Mouse (Mus musculus): ENCODE data around the gene C2. TPM values are rescaled to one million over a fixed set of nuclear protein-coding genes. Genes with fewer than 3 reads are reported as not detected.
"Not testable (repeated sequence)": the region's sequence is repeated elsewhere in the genome, so short reads cannot be mapped to it uniquely, and the experiment has no call there.

The C2 gene
- total and polyA plus RNA-seq, 3 experiments, result 2.3 to 25.9 (median 2.5) TPM

DNA sequence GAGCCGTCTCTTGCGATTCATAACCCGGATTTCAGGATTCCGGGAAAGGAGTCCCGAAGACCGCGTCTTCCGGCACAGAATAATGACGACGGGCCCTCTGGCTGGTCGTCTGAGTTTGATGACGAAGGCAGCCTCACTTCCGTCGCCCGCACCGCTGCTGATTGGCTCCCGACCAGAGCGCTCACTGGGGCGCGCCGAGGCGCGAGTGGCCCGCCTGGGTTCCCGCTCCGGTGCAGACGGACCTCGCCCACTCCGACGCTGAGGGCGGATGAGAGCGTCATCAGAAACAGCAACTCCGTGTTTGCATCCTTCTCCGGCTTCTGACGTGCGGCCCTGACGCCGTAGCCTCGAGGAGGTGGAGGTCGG lies 61.2 kb downstream of the C2 start, which contains the start of the genes Stk19 and Dxo:
Gene Stk19 (minus strand): TSS at position 90 of the 366 bp plus-strand sequence.
Gene Dxo (plus strand): TSS at position 164 of the 366 bp plus-strand sequence.
- H3K9me3 ChIP-seq (replicated peaks), result no peaks in the 10 kb centered on the region

DNA sequence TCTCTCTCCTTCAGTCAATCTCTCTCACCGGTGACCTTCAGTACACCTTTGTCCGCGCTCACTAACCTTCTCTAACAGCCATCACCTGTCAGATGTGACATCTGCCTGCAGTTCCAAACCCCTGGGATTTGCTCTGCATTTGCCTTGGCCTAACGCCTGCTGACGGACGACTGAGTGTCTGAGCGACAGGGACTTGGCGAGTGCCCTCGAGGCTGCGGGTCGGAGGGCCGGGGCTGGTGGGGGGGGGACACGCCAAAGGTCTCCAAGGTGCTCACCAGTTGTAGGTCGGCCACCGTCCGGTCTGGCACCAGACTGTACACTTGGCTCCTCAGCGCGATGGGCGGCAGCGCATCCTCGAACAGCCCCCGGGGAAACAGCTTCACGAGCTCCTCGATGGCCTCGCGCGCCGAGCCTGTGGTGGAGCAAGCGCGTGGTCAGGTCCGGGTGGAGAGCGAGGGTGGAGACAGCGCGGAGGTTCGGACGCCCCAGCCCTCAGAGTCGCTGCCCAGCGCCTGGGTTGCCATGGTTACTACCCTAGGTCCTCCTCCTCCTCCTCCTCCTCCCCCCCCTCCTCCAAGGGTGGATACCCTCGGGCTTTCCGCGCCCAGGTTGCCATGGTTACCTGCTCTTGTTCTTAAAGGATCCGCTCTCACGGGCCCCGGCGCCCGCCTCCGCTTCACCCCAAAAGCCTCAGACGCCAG lies 61.8 kb downstream of the C2 start:
- H3K27me3 ChIP-seq (ENCODE audit: insufficient read depth, low read length), result no peaks in the 10 kb centered on the region
- peaks cover 54% of the 10 kb centered on the region for H3K4me1 ChIP-seq (ENCODE audit: insufficient read depth, low read depth, low read length)
- ATAC-seq (ENCODE audit: extremely low read depth, insufficient number of reproducible peaks, low FRiP score, poor library complexity, severe bottlenecking), result peak; percentile 62
- H3K36me3 ChIP-seq (replicated peaks), result peaks cover 80% of the 10 kb centered on the region
- no peak for TF ChIP-seq TAL1 (conservative IDR thresholded peaks at IDR 0.05; ENCODE audit: low read depth, low read length)
- TF ChIP-seq CTCF (IDR thresholded peaks at IDR 0.05; ENCODE audit: low read depth, low read length), result no peak
- no peak for TF ChIP-seq POLR2AphosphoS5 (IDR thresholded peaks at IDR 0.05; ENCODE audit: insufficient replicate concordance, low read depth, low read length)
- TF ChIP-seq GATA2 (IDR thresholded peaks at IDR 0.05; ENCODE audit: borderline replicate concordance, low read depth, low read length), result no peak
- TF ChIP-seq GATA1 (IDR thresholded peaks at IDR 0.05; ENCODE audit: borderline replicate concordance, low read length), result no peak
- H3K9me3 ChIP-seq (replicated peaks), result no peaks in the 10 kb centered on the region
- DNase-seq (ENCODE audit: low spot score), result peak; percentile 86
- peak overlapping the region; percentile 97 for H3K4me3 ChIP-seq (ENCODE audit: low read depth, low read length)

More for the DNA sequence above, 61.2 kb downstream of the C2 start, which contains the start of the genes Stk19 and Dxo:
- peaks cover 83% of the 10 kb centered on the region for H3K36me3 ChIP-seq (replicated peaks)
- DNase-seq (ENCODE audit: low spot score), result peak; percentile 100
- no peak for TF ChIP-seq POLR2AphosphoS5 (IDR thresholded peaks at IDR 0.05; ENCODE audit: insufficient replicate concordance, low read depth, low read length)
- TF ChIP-seq GATA2 (IDR thresholded peaks at IDR 0.05; ENCODE audit: borderline replicate concordance, low read depth, low read length), result no peak
- TF ChIP-seq GATA1 (IDR thresholded peaks at IDR 0.05; ENCODE audit: borderline replicate concordance, low read length), result no peak
- peak; percentile 96 for ATAC-seq (ENCODE audit: extremely low read depth, insufficient number of reproducible peaks, low FRiP score, poor library complexity, severe bottlenecking)
- peaks cover 60% of the 10 kb centered on the region for H3K4me1 ChIP-seq (ENCODE audit: insufficient read depth, low read depth, low read length)
- H3K27me3 ChIP-seq (ENCODE audit: insufficient read depth, low read length), result no peaks in the 10 kb centered on the region
- H3K4me3 ChIP-seq (ENCODE audit: low read depth, low read length), result peak within 1 kb of the TSS; percentile 97

DNA sequence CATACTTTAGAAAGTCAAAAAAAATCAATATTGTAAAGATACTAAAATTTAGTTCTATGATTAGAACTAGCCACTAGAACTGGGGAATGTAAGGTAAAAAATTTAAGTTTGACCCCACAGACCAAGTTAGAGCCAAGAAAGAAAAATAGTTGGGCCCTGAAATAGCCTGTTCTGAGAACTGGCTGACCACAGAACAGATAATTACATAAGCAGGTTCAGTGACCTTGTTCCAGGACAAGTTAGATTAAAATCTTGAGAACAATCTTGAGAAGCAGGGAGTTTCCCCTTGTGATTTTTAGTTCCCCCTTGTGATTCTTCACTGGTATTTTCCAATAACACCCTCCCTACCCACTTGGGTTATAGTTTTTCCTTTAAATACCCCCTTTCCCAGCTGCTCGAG lies 67.3 kb downstream of the C2 start:
- H3K27me3 ChIP-seq (ENCODE audit: insufficient read depth, low read length); H3K9me3 ChIP-seq (replicated peaks); DNase-seq (ENCODE audit: low spot score); ATAC-seq (ENCODE audit: extremely low read depth, insufficient number of reproducible peaks, low FRiP score, poor library complexity, severe bottlenecking); H3K4me1 ChIP-seq (ENCODE audit: insufficient read depth, low read depth, low read length); H3K4me3 ChIP-seq (ENCODE audit: low read depth, low read length): not testable (repeated sequence)
- H3K36me3 ChIP-seq (replicated peaks), result peaks cover 87% of the 10 kb centered on the region

DNA sequence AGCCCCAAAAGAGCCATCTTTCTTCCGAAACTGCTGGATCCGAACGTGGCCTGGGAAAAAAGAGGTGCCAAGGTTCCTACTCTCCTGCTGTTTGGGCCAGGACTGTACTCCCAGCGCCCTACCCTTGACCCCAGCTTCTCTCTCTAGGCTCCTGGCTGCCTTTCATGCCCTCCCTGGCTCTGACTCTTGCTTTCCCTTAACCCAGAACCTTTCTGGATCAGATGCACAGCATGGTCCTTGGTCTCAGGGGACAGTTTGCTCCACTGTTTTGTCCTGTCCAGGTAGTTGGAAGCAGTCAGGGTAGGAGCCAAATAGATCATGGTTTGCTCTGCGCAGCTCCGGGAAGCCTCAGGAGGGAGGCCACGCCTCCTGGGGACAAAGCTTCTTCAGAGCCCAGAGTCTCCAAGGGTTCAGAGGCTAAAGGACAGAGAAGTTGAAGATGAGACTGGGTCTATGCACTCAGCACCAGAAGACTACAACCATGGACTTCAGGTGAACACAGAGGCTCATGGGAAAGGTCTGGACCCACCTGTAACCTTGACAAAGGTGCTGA lies 83.2 kb downstream of the C2 start:
- DNase-seq (ENCODE audit: low spot score), result no peak
- peaks cover 30% of the 10 kb centered on the region for H3K27me3 ChIP-seq (ENCODE audit: insufficient read depth, low read length)
- ATAC-seq (ENCODE audit: extremely low read depth, insufficient number of reproducible peaks, low FRiP score, poor library complexity, severe bottlenecking), result no peak
- no peak overlapping the region for H3K4me3 ChIP-seq (ENCODE audit: low read depth, low read length)
- H3K36me3 ChIP-seq (replicated peaks), result no peaks in the 10 kb centered on the region
- no peaks in the 10 kb centered on the region for H3K4me1 ChIP-seq (ENCODE audit: insufficient read depth, low read depth, low read length)
- TF ChIP-seq TAL1 (conservative IDR thresholded peaks at IDR 0.05; ENCODE audit: low read depth, low read length), result no peak
- no peak for TF ChIP-seq POLR2AphosphoS5 (IDR thresholded peaks at IDR 0.05; ENCODE audit: insufficient replicate concordance, low read depth, low read length)
- TF ChIP-seq GATA1 (IDR thresholded peaks at IDR 0.05; ENCODE audit: borderline replicate concordance, low read length), result no peak
- TF ChIP-seq CTCF (IDR thresholded peaks at IDR 0.05; ENCODE audit: low read depth, low read length), result no peak
- TF ChIP-seq GATA2 (IDR thresholded peaks at IDR 0.05; ENCODE audit: borderline replicate concordance, low read depth, low read length), result no peak
- H3K9me3 ChIP-seq (replicated peaks), result no peaks in the 10 kb centered on the region

DNA sequence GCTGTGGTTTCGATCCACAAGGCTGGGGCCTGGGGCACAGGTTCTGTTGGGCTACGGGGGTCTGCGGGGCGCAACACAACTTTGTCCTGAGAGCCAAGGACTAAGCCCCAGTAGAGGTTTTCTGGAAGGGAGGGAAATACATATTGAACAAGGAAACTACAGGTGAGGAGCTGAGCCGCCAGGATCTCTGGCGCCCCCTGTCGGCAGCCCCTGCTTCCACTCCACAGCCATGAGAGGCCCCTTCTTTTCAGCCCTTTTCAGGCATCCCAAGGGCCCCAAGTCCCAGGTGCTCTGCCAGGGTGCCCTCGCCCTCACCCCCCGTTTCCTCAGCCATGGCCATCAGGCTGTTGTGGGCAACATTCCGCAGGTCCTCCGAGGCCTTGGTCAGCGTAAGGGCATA lies 84.3 kb downstream of the C2 start:
- not testable (repeated sequence) for H3K36me3 ChIP-seq (replicated peaks); H3K4me1 ChIP-seq (ENCODE audit: insufficient read depth, low read depth, low read length); ATAC-seq (ENCODE audit: extremely low read depth, insufficient number of reproducible peaks, low FRiP score, poor library complexity, severe bottlenecking); H3K4me3 ChIP-seq (ENCODE audit: low read depth, low read length); H3K9me3 ChIP-seq (replicated peaks)
- peaks cover 29% of the 10 kb centered on the region for H3K27me3 ChIP-seq (ENCODE audit: insufficient read depth, low read length)
- DNase-seq (ENCODE audit: low spot score), result peak; percentile 51
- TF ChIP-seq CTCF (IDR thresholded peaks at IDR 0.05; ENCODE audit: low read depth, low read length), result peak; percentile 84

Other genes starting within 250 kb of the C2 start
Only the 20 nearest of the 37 such genes appear.
- not detected in 2 replicates for gene Cyp21a1, start 93.7 kb downstream of the C2 start, total RNA-seq (2014; fragmentation: Nextera tagmentation)
- not detected in 2 replicates for gene Cyp21a1, start 93.7 kb downstream of the C2 start, total RNA-seq (2017)
- gene Cyp21a1, start 93.7 kb downstream of the C2 start, polyA plus RNA-seq (2012), result not detected in 2 replicates
- gene Stk19, start 61.3 kb downstream of the C2 start, total RNA-seq (2014; fragmentation: Nextera tagmentation), result 16.6 and 33.4 TPM in 2 replicates
- 19.6 and 23.1 TPM in 2 replicates for gene Stk19, start 61.3 kb downstream of the C2 start, total RNA-seq (2017)
- gene Stk19, start 61.3 kb downstream of the C2 start, polyA plus RNA-seq (2012), result 47.6 and 50.2 TPM in 2 replicates
- 25.4 and 27.7 TPM in 2 replicates for gene Dxo, start 61.2 kb downstream of the C2 start, total RNA-seq (2014; fragmentation: Nextera tagmentation)
- 18.2 and 22.7 TPM in 2 replicates for gene Dxo, start 61.2 kb downstream of the C2 start, total RNA-seq (2017)
- 58.7 and 70.5 TPM in 2 replicates for gene Dxo, start 61.2 kb downstream of the C2 start, polyA plus RNA-seq (2012)
- gene Skiv2l, start 48.1 kb downstream of the C2 start, total RNA-seq (2014; fragmentation: Nextera tagmentation), result 25.8 and 37.9 TPM in 2 replicates
- 43.6 and 45.3 TPM in 2 replicates for gene Skiv2l, start 48.1 kb downstream of the C2 start, total RNA-seq (2017)
- gene Skiv2l, start 48.1 kb downstream of the C2 start, polyA plus RNA-seq (2012), result 48.8 and 54.7 TPM in 2 replicates
- 66.0 and 86.9 TPM in 2 replicates for gene Nelfe, start 47.9 kb downstream of the C2 start, total RNA-seq (2014; fragmentation: Nextera tagmentation)
- 36.9 and 40.4 TPM in 2 replicates for gene Nelfe, start 47.9 kb downstream of the C2 start, total RNA-seq (2017)
- gene Nelfe, start 47.9 kb downstream of the C2 start, polyA plus RNA-seq (2012), result 278 and 284 TPM in 2 replicates
- not detected in 2 replicates for gene Cfb, start 35.7 kb downstream of the C2 start, total RNA-seq (2014; fragmentation: Nextera tagmentation)
- gene Cfb, start 35.7 kb downstream of the C2 start, total RNA-seq (2017), result not detected in 2 replicates
- gene Cfb, start 35.7 kb downstream of the C2 start, polyA plus RNA-seq (2012), result not detected in 2 replicates
- 5.4 and 6.1 TPM in 2 replicates for gene Zbtb12, start 18.8 kb downstream of the C2 start, total RNA-seq (2014; fragmentation: Nextera tagmentation)
- gene Zbtb12, start 18.8 kb downstream of the C2 start, total RNA-seq (2017), result 3.1 and 4.4 TPM in 2 replicates
- gene Zbtb12, start 18.8 kb downstream of the C2 start, polyA plus RNA-seq (2012), result 20.4 and 22.7 TPM in 2 replicates
- not detected in 2 replicates for gene Gm20547, start 16.2 kb downstream of the C2 start, total RNA-seq (2014; fragmentation: Nextera tagmentation)
- gene Gm20547, start 16.2 kb downstream of the C2 start, total RNA-seq (2017), result not detected in 2 replicates
- gene Gm20547, start 16.2 kb downstream of the C2 start, polyA plus RNA-seq (2012), result not detected in 2 replicates
- gene Ehmt2, start 204 bp upstream of the C2 start, total RNA-seq (2014; fragmentation: Nextera tagmentation), result 123 and 126 TPM in 2 replicates
- gene Ehmt2, start 204 bp upstream of the C2 start, total RNA-seq (2017), result 94.4 and 108 TPM in 2 replicates
- gene Ehmt2, start 204 bp upstream of the C2 start, polyA plus RNA-seq (2012), result 346 and 451 TPM in 2 replicates
- gene Slc44a4, start 16.2 kb upstream of the C2 start, total RNA-seq (2014; fragmentation: Nextera tagmentation), result not detected in 2 replicates
- gene Slc44a4, start 16.2 kb upstream of the C2 start, total RNA-seq (2017), result 0.06 TPM in 1 of 2 replicates, not detected in the other
- not detected in 2 replicates for gene Slc44a4, start 16.2 kb upstream of the C2 start, polyA plus RNA-seq (2012)
- 11.6 and 12.6 TPM in 2 replicates for gene Neu1, start 33.0 kb upstream of the C2 start, total RNA-seq (2014; fragmentation: Nextera tagmentation)
- 17.2 and 19.7 TPM in 2 replicates for gene Neu1, start 33.0 kb upstream of the C2 start, total RNA-seq (2017)
- gene Neu1, start 33.0 kb upstream of the C2 start, polyA plus RNA-seq (2012), result 9.2 and 12.0 TPM in 2 replicates
- gene Hspa1b, start 61.0 kb upstream of the C2 start, total RNA-seq (2014; fragmentation: Nextera tagmentation), result 0.24 TPM in 1 of 2 replicates, not detected in the other
- 0.11 and 0.35 TPM in 2 replicates for gene Hspa1b, start 61.0 kb upstream of the C2 start, total RNA-seq (2017)
- 0.93 and 0.94 TPM in 2 replicates for gene Hspa1b, start 61.0 kb upstream of the C2 start, polyA plus RNA-seq (2012)
- gene Gm20481, start 71.6 kb upstream of the C2 start, total RNA-seq (2014; fragmentation: Nextera tagmentation), result not detected in 2 replicates
- 0.44 TPM in 1 of 2 replicates, not detected in the other for gene Gm20481, start 71.6 kb upstream of the C2 start, total RNA-seq (2017)
- gene Gm20481, start 71.6 kb upstream of the C2 start, polyA plus RNA-seq (2012), result not detected in 2 replicates
- gene Hspa1a, start 73.9 kb upstream of the C2 start, total RNA-seq (2014; fragmentation: Nextera tagmentation), result not detected in 2 replicates
- gene Hspa1a, start 73.9 kb upstream of the C2 start, total RNA-seq (2017), result 0.06 TPM in 1 of 2 replicates, not detected in the other
- gene Hspa1a, start 73.9 kb upstream of the C2 start, polyA plus RNA-seq (2012), result 0.18 and 0.22 TPM in 2 replicates
- not detected in 2 replicates for gene Hspa1l, start 74.4 kb upstream of the C2 start, total RNA-seq (2014; fragmentation: Nextera tagmentation)
- 0.05 and 0.12 TPM in 2 replicates for gene Hspa1l, start 74.4 kb upstream of the C2 start, total RNA-seq (2017)
- not detected in 2 replicates for gene Hspa1l, start 74.4 kb upstream of the C2 start, polyA plus RNA-seq (2012)
- 195 and 218 TPM in 2 replicates for gene Lsm2, start 83.6 kb upstream of the C2 start, total RNA-seq (2014; fragmentation: Nextera tagmentation)
- gene Lsm2, start 83.6 kb upstream of the C2 start, total RNA-seq (2017), result 65.8 and 71.9 TPM in 2 replicates
- gene Lsm2, start 83.6 kb upstream of the C2 start, polyA plus RNA-seq (2012), result 239 and 263 TPM in 2 replicates
- gene Vars, start 102.7 kb upstream of the C2 start, total RNA-seq (2014; fragmentation: Nextera tagmentation), result 262 and 289 TPM in 2 replicates
- 99.3 and 130 TPM in 2 replicates for gene Vars, start 102.7 kb upstream of the C2 start, total RNA-seq (2017)
- 1,339 and 1,437 TPM in 2 replicates for gene Vars, start 102.7 kb upstream of the C2 start, polyA plus RNA-seq (2012)
- 0.53 and 0.60 TPM in 2 replicates for gene Vwa7, start 118.3 kb upstream of the C2 start, total RNA-seq (2014; fragmentation: Nextera tagmentation)
- 3.5 TPM in 2 replicates for gene Vwa7, start 118.3 kb upstream of the C2 start, total RNA-seq (2017)
- gene Vwa7, start 118.3 kb upstream of the C2 start, polyA plus RNA-seq (2012), result 1.5 TPM in 2 replicates
- 35.3 and 35.5 TPM in 2 replicates for gene Sapcd1, start 129.8 kb upstream of the C2 start, total RNA-seq (2014; fragmentation: Nextera tagmentation)
- 156 and 206 TPM in 2 replicates for gene Sapcd1, start 129.8 kb upstream of the C2 start, total RNA-seq (2017)
- gene Sapcd1, start 129.8 kb upstream of the C2 start, polyA plus RNA-seq (2012), result 90.0 and 101 TPM in 2 replicates
- gene Msh5, start 148.5 kb upstream of the C2 start, total RNA-seq (2014; fragmentation: Nextera tagmentation), result 41.7 and 45.5 TPM in 2 replicates
- 11.8 and 12.4 TPM in 2 replicates for gene Msh5, start 148.5 kb upstream of the C2 start, total RNA-seq (2017)
- 11.3 and 11.5 TPM in 2 replicates for gene Msh5, start 148.5 kb upstream of the C2 start, polyA plus RNA-seq (2012)

All from G1E (cell line).